Mouse (Mus musculus) gastrocnemius, adult 2 months (tissue): Measurements from ENCODE around the gene Il13. TPM values are rescaled to one million over a fixed set of nuclear protein-coding genes. Genes with fewer than 3 reads are reported as not detected.
A peak's percentile ranks its signal among the peaks of the same experiment; 100 is the strongest.

Source experiments
- DNase-seq: peaks from one replicate; pipeline ENCODE4 v3.0.0; 2022
- H3K27ac ChIP-seq: fragments of 200-600 bp; 2 replicates; pipeline ENCODE4 v1.8.1; 2022; ENCODE audit warnings: mild to moderate bottlenecking
- H3K4me3 ChIP-seq: fragments of 200-600 bp; 2 replicates; pipeline ENCODE4 v1.8.1; 2022; ENCODE audit warnings: mild to moderate bottlenecking, moderate library complexity
- CTCF ChIP-seq: fragments of 200-600 bp; IDR thresholded peaks from 2 replicates; pipeline ENCODE4 v1.8.1; 2022; ENCODE audit warnings: antibody characterized with exemption, mild to moderate bottlenecking, moderate library complexity
- intact Hi-C: fragments of 180-260 bp; cut with DNase I; formaldehyde crosslinking; loops from one replicate; pipeline ENCODE4 v1.15.1; 2025
- total RNA-seq, 2 experiments: library from RNA; stranded (reverse); gene quantifications; 2 replicates each; pipeline ENCODE4 v1.2.3; 2021

Il13 gene
- total RNA-seq, 2 experiments from 2014 or later, result not detected

- no peak overlapping the region for H3K4me3 ChIP-seq
- TF ChIP-seq CTCF, result no peak
- DNase-seq, result no peak
- intact Hi-C loops, result no loop called here
- no peak overlapping the region for H3K27ac ChIP-seq
These were observed 9.5 kb upstream of the Il13 start for GRCm38 (mm10) chr11:53644017-53644416.

- peak; percentile 25; the same call in 1 of the 2 replicates for TF ChIP-seq CTCF
- H3K4me3 ChIP-seq, result no peak overlapping the region
- no peak for DNase-seq
- H3K27ac ChIP-seq, result no peak overlapping the region
- intact Hi-C loops, result no loop called here
These were observed 8.3 kb upstream of the Il13 start for GRCm38 (mm10) chr11:53642744-53643279.

GRCm38 (mm10) chr11:53637803-53638260 lies 3.3 kb upstream of the Il13 start:
- DNase-seq, result no peak
- no peak for TF ChIP-seq CTCF
- H3K4me3 ChIP-seq, result no peak overlapping the region
- intact Hi-C loops, result no loop called here
- no peak overlapping the region for H3K27ac ChIP-seq

- no peak for DNase-seq
- TF ChIP-seq CTCF, result no peak
- H3K27ac ChIP-seq, result no peak overlapping the region
- no peak overlapping the region for H3K4me3 ChIP-seq
- intact Hi-C loops, result no loop called here
These were observed 2.7 kb upstream of the Il13 start for GRCm38 (mm10) chr11:53637046-53637802.

- TF ChIP-seq CTCF, result no peak
- peak; percentile 35 for DNase-seq
- no peak overlapping the region for H3K27ac ChIP-seq
- intact Hi-C loops, result no loop called here
- peak overlapping the region; percentile 65 for H3K4me3 ChIP-seq
These were observed 1.7 kb upstream of the Il13 start for GRCm38 (mm10) chr11:53636183-53636646.

GRCm38 (mm10) chr11:53635590-53636182 lies 1.2 kb upstream of the Il13 start:
- TF ChIP-seq CTCF, result no peak
- H3K27ac ChIP-seq, result no peak overlapping the region
- no peak for DNase-seq
- H3K4me3 ChIP-seq, result peak overlapping the region; percentile 65
- intact Hi-C loops, result no loop called here

- intact Hi-C loops, result no loop called here
These were observed 858 bp downstream of the Il13 start for GRCm38 (mm10) chr11:53633644-53634043.

GRCm38 (mm10) chr11:53632122-53632733 lies 2.3 kb downstream of the Il13 start:
- intact Hi-C loops, result no loop called here
- peak; percentile 35 for TF ChIP-seq CTCF
- H3K27ac ChIP-seq, result no peak overlapping the region
- DNase-seq, result no peak
- no peak overlapping the region for H3K4me3 ChIP-seq

More at GRCm38 (mm10) chr11:53633644-53634043, 858 bp downstream of the Il13 start:
- no peak overlapping the region for H3K27ac ChIP-seq
- DNase-seq, result no peak
- TF ChIP-seq CTCF, result no peak
- no peak overlapping the region for H3K4me3 ChIP-seq

GRCm38 (mm10) chr11:53627859-53628258 lies 6.6 kb downstream of the Il13 start:
- DNase-seq, result peak; percentile 66
- no peak overlapping the region for H3K4me3 ChIP-seq
- H3K27ac ChIP-seq, result no peak overlapping the region
- peak; percentile 76 for TF ChIP-seq CTCF
- intact Hi-C loops, result loop anchor here (1.0 kb wide), 1 partner anchor 158 kb away; the partner anchor contains the start of gene Gm9837

- intact Hi-C loops, result loop anchor here (1.0 kb wide), 1 partner anchor 157 kb away; the partner anchor contains the start of gene Gm9837
- no peak for TF ChIP-seq CTCF
- Histone ChIP-seq H3K4me3 (no peak overlapping the region), H3K27ac (no peak overlapping the region)
- DNase-seq, result no peak
These were observed 7.6 kb downstream of the Il13 start for GRCm38 (mm10) chr11:53626802-53627373.

GRCm38 (mm10) chr11:53624124-53624523 lies 10.4 kb downstream of the Il13 start:
- TF ChIP-seq CTCF, result peak; percentile 14; the same call in 1 of the 2 replicates
- DNase-seq, result no peak
- Histone ChIP-seq H3K4me3 (no peak overlapping the region), H3K27ac (no peak overlapping the region)
- intact Hi-C loops, result no loop called here

GRCm38 (mm10) chr11:53623573-53623972 lies 10.9 kb downstream of the Il13 start:
- H3K4me3 ChIP-seq, result no peak overlapping the region
- no peak for DNase-seq
- no peak overlapping the region for H3K27ac ChIP-seq
- intact Hi-C loops, result no loop called here
- TF ChIP-seq CTCF, result no peak
